Mouse (Mus musculus) lung, postnatal 0 days (tissue): ENCODE results near the gene Gps2. TPM values are rescaled to one million over a fixed set of nuclear protein-coding genes. Genes with fewer than 3 reads are reported as not detected.

ENCODE experiments used
- ATAC-seq: fragments of 200-750 bp; cut with Nextera tagmentation; 2 replicates; pipeline ENCODE4 v1.8.0; 2017; ENCODE audit warnings: moderate library complexity
- DNase-seq: peaks from one replicate; pipeline ENCODE4 v3.0.0-alpha.2; 2016; ENCODE audit warnings: low spot score
- H3K27ac ChIP-seq: fragments of 300-500 bp; sonication (generic); 2 replicates; pipeline ENCODE4 v1.5.1; 2014; ENCODE audit warnings: antibody characterized with exemption, mild to moderate bottlenecking, low read length, mixed read lengths
- H3K27me3 ChIP-seq: fragments of 300-500 bp; sonication (generic); replicated peaks from 2 replicates; pipeline ENCODE4 v1.6.1; 2014; ENCODE audit warnings: low read length, mixed read lengths; ENCODE audit not compliant: insufficient read depth
- H3K36me3 ChIP-seq: fragments of 300-500 bp; sonication (generic); 2 replicates; pipeline ENCODE4 v1.6.1; 2014; ENCODE audit warnings: low read length, mixed read lengths; ENCODE audit not compliant: insufficient read depth
- H3K4me1 ChIP-seq: fragments of 300-500 bp; sonication (generic); 2 replicates; pipeline ENCODE4 v1.6.1; 2014; ENCODE audit warnings: antibody characterized with exemption, low read depth, low read length, mixed read lengths; ENCODE audit not compliant: insufficient read depth
- H3K4me2 ChIP-seq: fragments of 300-500 bp; sonication (generic); replicated peaks from 2 replicates; pipeline ENCODE4 v1.6.1; 2014; ENCODE audit warnings: low read depth, mild to moderate bottlenecking, low read length, moderate library complexity, mixed read lengths
- H3K4me3 ChIP-seq: fragments of 300-500 bp; sonication (generic); 2 replicates; pipeline ENCODE4 v1.5.1; 2014; ENCODE audit warnings: low read depth, low read length
- H3K9ac ChIP-seq: fragments of 300-500 bp; sonication (generic); replicated peaks from 2 replicates; pipeline ENCODE4 v1.6.1; 2014; ENCODE audit warnings: low read depth, mild to moderate bottlenecking
- H3K9me3 ChIP-seq: fragments of 300-500 bp; sonication (generic); 2 replicates; pipeline ENCODE4 v1.6.1; 2016; ENCODE audit warnings: low read length, mixed read lengths
- CTCF ChIP-seq: IDR thresholded peaks from 2 replicates; pipeline ENCODE4 v1.5.1; 2016; ENCODE audit warnings: antibody characterized with exemption, mild to moderate bottlenecking
- EP300 ChIP-seq: IDR thresholded peaks from 2 replicates; pipeline ENCODE4 v1.6.1; 2016; ENCODE audit warnings: antibody characterized with exemption, mild to moderate bottlenecking, control low read depth
- WGBS: fragments of 180-500 bp; shearing (Covaris S2); extraction: QIAGEN DNeasy Blood & Tissue Kit; methylation state at CpG from one replicate; pipeline ENCODE4 v1.1.7; 2014; 5-methylcytosine and 5-hydroxymethylcytosine counted together
- microRNA-seq: library from miRNA; unstranded; fragments of <30 nt; microRNA quantifications from one replicate; pipeline ENCODE4, GENCODE M21; 2016
- polyA plus RNA-seq: library from polyadenylated mRNA; unstranded; fragments of >200 nt; fragmentation: Nextera tagmentation; extraction: Ambion mirVana; gene quantifications from 2 replicates; pipeline ENCODE4 v1.2.1, GENCODE M21; 2015

Gene Gps2
- polyA plus RNA-seq, 1 experiment from 2014 or later, result 59.1 TPM

- H3K27ac ChIP-seq, result no peak overlapping the region
- 26% methylated on average over 5 of the region's 5 CpGs for WGBS
- DNase-seq (no peak), ATAC-seq (no peak)
- H3K4me2 ChIP-seq, result no peak overlapping the region
- H3K9me3 ChIP-seq, result no peaks in the 10 kb centered on the region
- peaks cover 10% of the 10 kb centered on the region for H3K27me3 ChIP-seq
- H3K4me1 ChIP-seq, result no peaks in the 10 kb centered on the region
- TF ChIP-seq EP300 (no peak), CTCF (peak; percentile 67)
- no peaks in the 10 kb centered on the region for H3K36me3 ChIP-seq
- H3K9ac ChIP-seq, result no peak overlapping the region
- H3K4me3 ChIP-seq, result no peak overlapping the region
These were observed 46.9 kb downstream of the Gps2 start for GRCm38 (mm10) chr11:69960616-69961015.

- no peak overlapping the region for H3K27ac ChIP-seq
- 32% methylated on average over 5 of the region's 5 CpGs for WGBS
- ATAC-seq (no peak), DNase-seq (no peak)
- no peaks in the 10 kb centered on the region for H3K4me1 ChIP-seq
- H3K9me3 ChIP-seq, result no peaks in the 10 kb centered on the region
- no peak overlapping the region for H3K4me2 ChIP-seq
- no peaks in the 10 kb centered on the region for H3K36me3 ChIP-seq
- no peak overlapping the region for H3K4me3 ChIP-seq
- H3K27me3 ChIP-seq, result peaks cover 16% of the 10 kb centered on the region
- H3K9ac ChIP-seq, result no peak overlapping the region
- no peak for TF ChIP-seq EP300
- TF ChIP-seq CTCF, result no peak
These were observed 48.2 kb downstream of the Gps2 start for GRCm38 (mm10) chr11:69961841-69962240.

DNA sequence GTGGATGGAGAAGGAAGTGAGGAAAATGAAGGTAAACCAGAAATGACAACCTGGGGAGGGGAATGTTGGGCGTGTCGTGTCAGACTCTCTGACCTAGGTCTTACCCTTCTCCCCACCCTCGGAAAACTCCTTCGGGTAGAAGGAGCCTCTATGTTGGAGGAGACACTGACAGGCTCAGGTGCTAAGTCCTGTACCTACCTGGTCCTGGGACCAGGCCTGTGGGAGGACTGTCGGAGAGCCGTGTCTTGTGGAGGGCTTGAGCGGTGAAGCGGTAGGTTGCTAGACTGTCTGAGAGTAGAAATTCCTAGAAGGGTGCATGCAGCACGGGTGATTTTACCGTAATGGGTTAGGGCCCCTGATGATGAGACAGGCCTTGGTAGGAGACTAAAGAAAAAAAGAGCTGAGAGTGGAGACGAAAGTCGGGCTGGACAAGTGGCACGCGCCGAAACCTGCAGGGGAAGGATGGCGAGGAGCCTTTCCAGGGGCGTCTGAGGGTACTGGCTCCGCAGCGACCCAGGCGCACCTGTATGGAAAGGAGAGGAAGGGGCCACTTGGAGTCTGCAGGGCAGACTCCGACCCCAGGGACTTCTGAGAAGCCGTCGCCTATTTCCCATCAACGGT, 51.1 kb downstream of the Gps2 start, which contains the start of gene Cldn7:
Gene Cldn7 (plus strand): TSS at position 130 of the 621 bp plus-strand sequence.
- no peaks in the 10 kb centered on the region for H3K9me3 ChIP-seq
- H3K9ac ChIP-seq, result peak within 1 kb of the TSS; percentile 50
- ATAC-seq, result 0 out of 2 replicates have a peak, but pooled peaks have one; percentile 13
- no peaks in the 10 kb centered on the region for H3K4me1 ChIP-seq
- H3K27ac ChIP-seq, result peak within 1 kb of the TSS; percentile 87
- H3K4me2 ChIP-seq, result peak within 1 kb of the TSS; percentile 64
- H3K27me3 ChIP-seq, result peaks cover 16% of the 10 kb centered on the region
- whole genome bisulfite sequencing, result 9% methylated on average over 23 of the region's 24 CpGs
- peak within 1 kb of the TSS; percentile 49 for H3K4me3 ChIP-seq
- H3K36me3 ChIP-seq, result peaks cover 7% of the 10 kb centered on the region; the same call in 1 of the 2 replicates
- no peak for DNase-seq
- TF ChIP-seq EP300, result no peak
- no peak for TF ChIP-seq CTCF

- peaks cover 16% of the 10 kb centered on the region for H3K27me3 ChIP-seq
- H3K36me3 ChIP-seq, result peaks cover 8% of the 10 kb centered on the region
- peak overlapping the region; percentile 87 for H3K27ac ChIP-seq
These were observed 51.8 kb downstream of the Gps2 start for GRCm38 (mm10) chr11:69965271-69966005.

More at GRCm38 (mm10) chr11:69965271-69966005, 51.8 kb downstream of the Gps2 start:
- Histone ChIP-seq H3K4me3 (peak overlapping the region; percentile 49), H3K4me2 (peak overlapping the region; percentile 64), H3K9ac (peak overlapping the region; percentile 50), H3K4me1 (no peaks in the 10 kb centered on the region), H3K9me3 (no peaks in the 10 kb centered on the region)
- peak; percentile 91 for ATAC-seq
- 2% methylated on average over 47 of the region's 49 CpGs for WGBS
- TF ChIP-seq EP300, result no peak
- TF ChIP-seq CTCF, result no peak
- peak; percentile 93 for DNase-seq

Small RNA genes lying within 50 kb of the gene (microRNA-seq; reads per million reads assigned to microRNA genes)
- gene Mir6924, result not detected

Other genes with a start within 250 kb of the Gps2 start
- gene Cd68, start 247.7 kb upstream of the Gps2 start, polyA plus RNA-seq, result 41.9 and 43.6 TPM in 2 replicates
- gene Eif4a1, start 241.5 kb upstream of the Gps2 start, polyA plus RNA-seq, result 283 and 286 TPM in 2 replicates
- gene Senp3, start 231.8 kb upstream of the Gps2 start, polyA plus RNA-seq, result 36.0 and 37.8 TPM in 2 replicates
- 4.4 and 6.7 TPM in 2 replicates for gene Tnfsf13, start 228.1 kb upstream of the Gps2 start, polyA plus RNA-seq
- 12.0 and 13.6 TPM in 2 replicates for gene Tnfsf12, start 218.0 kb upstream of the Gps2 start, polyA plus RNA-seq
- gene Tnfsfm13, start 217.8 kb upstream of the Gps2 start, polyA plus RNA-seq, result 11.9 and 13.1 TPM in 2 replicates
- gene Polr2a, start 155.3 kb upstream of the Gps2 start, polyA plus RNA-seq, result 14.0 and 15.3 TPM in 2 replicates
- gene Slc35g3, start 151.9 kb upstream of the Gps2 start, polyA plus RNA-seq, result 1.0 TPM in 2 replicates
- gene Zbtb4, start 148.0 kb upstream of the Gps2 start, polyA plus RNA-seq, result 6.6 and 7.6 TPM in 2 replicates
- gene Chrnb1, start 117.9 kb upstream of the Gps2 start, polyA plus RNA-seq, result 15.6 and 16.2 TPM in 2 replicates
- gene Fgf11, start 112.0 kb upstream of the Gps2 start, polyA plus RNA-seq, result 0.57 and 0.95 TPM in 2 replicates
- 14.3 and 14.9 TPM in 2 replicates for gene Tmem102, start 108.3 kb upstream of the Gps2 start, polyA plus RNA-seq
- gene Gm39566, start 98.6 kb upstream of the Gps2 start, polyA plus RNA-seq, result not detected in 2 replicates
- not detected in 2 replicates for gene Spem2, start 95.4 kb upstream of the Gps2 start, polyA plus RNA-seq
- not detected in 2 replicates for gene Spem1, start 91.7 kb upstream of the Gps2 start, polyA plus RNA-seq
- 2.9 and 3.9 TPM in 2 replicates for gene Nlgn2, start 76.1 kb upstream of the Gps2 start, polyA plus RNA-seq
- 365 and 395 TPM in 2 replicates for gene Tmem256, start 75.4 kb upstream of the Gps2 start, polyA plus RNA-seq
- gene Plscr3, start 67.5 kb upstream of the Gps2 start, polyA plus RNA-seq, result 107 and 114 TPM in 2 replicates
- 6.1 and 7.6 TPM in 2 replicates for gene Tnk1, start 55.2 kb upstream of the Gps2 start, polyA plus RNA-seq
- not detected in 2 replicates for gene Tmem95, start 35.9 kb upstream of the Gps2 start, polyA plus RNA-seq
- gene Kctd11, start 32.5 kb upstream of the Gps2 start, polyA plus RNA-seq, result 10.1 and 11.4 TPM in 2 replicates
- gene Acap1, start 18.3 kb upstream of the Gps2 start, polyA plus RNA-seq, result 1.5 and 1.7 TPM in 2 replicates
- gene 2810408A11Rik, start 12.9 kb upstream of the Gps2 start, polyA plus RNA-seq, result 6.4 and 7.0 TPM in 2 replicates
- gene Neurl4, start 12.8 kb upstream of the Gps2 start, polyA plus RNA-seq, result 3.8 and 3.9 TPM in 2 replicates
- gene Eif5a, start 8.1 kb downstream of the Gps2 start, polyA plus RNA-seq, result 758 and 815 TPM in 2 replicates
- gene Ybx2, start 21.9 kb downstream of the Gps2 start, polyA plus RNA-seq, result 1.00 and 1.1 TPM in 2 replicates
- 3.7 and 4.3 TPM in 2 replicates for gene Slc2a4, start 34.3 kb downstream of the Gps2 start, polyA plus RNA-seq
- 212 and 230 TPM in 2 replicates for gene Cldn7, start 50.9 kb downstream of the Gps2 start, polyA plus RNA-seq
- 23.7 and 24.7 TPM in 2 replicates for gene Ctdnep1, start 67.3 kb downstream of the Gps2 start, polyA plus RNA-seq
- gene Elp5, start 68.6 kb downstream of the Gps2 start, polyA plus RNA-seq, result 65.9 and 72.1 TPM in 2 replicates
- gene Gabarap, start 77.3 kb downstream of the Gps2 start, polyA plus RNA-seq, result 624 and 645 TPM in 2 replicates
- 57.5 and 61.3 TPM in 2 replicates for gene Phf23, start 81.9 kb downstream of the Gps2 start, polyA plus RNA-seq
- gene Dvl2, start 86.7 kb downstream of the Gps2 start, polyA plus RNA-seq, result 14.6 and 15.1 TPM in 2 replicates
- gene Acadvl, start 101.5 kb downstream of the Gps2 start, polyA plus RNA-seq, result 92.0 and 95.2 TPM in 2 replicates
- gene Dlg4, start 103.1 kb downstream of the Gps2 start, polyA plus RNA-seq, result 2.0 and 2.1 TPM in 2 replicates
- gene Asgr1, start 140.2 kb downstream of the Gps2 start, polyA plus RNA-seq, result 0.81 TPM in 2 replicates
- not detected in 2 replicates for gene Asgr2, start 178.8 kb downstream of the Gps2 start, polyA plus RNA-seq
- 0.90 and 1.2 TPM in 2 replicates for gene Mgl2, start 216.4 kb downstream of the Gps2 start, polyA plus RNA-seq
- gene Clec10a, start 242.3 kb downstream of the Gps2 start, polyA plus RNA-seq, result 0.54 and 0.70 TPM in 2 replicates